Mouse (Mus musculus): Measurements from ENCODE around the gene Def8. TPM values are rescaled to one million over a fixed set of nuclear protein-coding genes. Genes with fewer than 3 reads are reported as not detected.
A peak's percentile ranks its signal among the peaks of the same experiment; 100 is the strongest.

The Def8 gene
- polyA plus RNA-seq, 1 experiment from 2014 or later: 36.4 TPM

- H3K9me3 ChIP-seq: no peaks in the 10 kb centered on the region
- 37% methylated on average over 16 of the region's 16 CpGs for WGBS
- H3K4me1 ChIP-seq: peaks cover 26% of the 10 kb centered on the region
- H3K27me3 ChIP-seq (ENCODE audit: insufficient read depth, poor library complexity, severe bottlenecking): no peaks in the 10 kb centered on the region
- H3K36me3 ChIP-seq: peaks cover 34% of the 10 kb centered on the region
- no peak for DNase-seq (ENCODE audit: low spot score)
- H3K27ac ChIP-seq: peak overlapping the region; percentile 99
- H3K4me3 ChIP-seq: peak overlapping the region; percentile 97
These were observed 55.3 kb downstream of the Def8 start for GRCm38 (mm10) chr8:123478456-123479218.

GRCm38 (mm10) chr8:123482627-123483026 is 59.3 kb downstream of the Def8 start:
- Histone ChIP-seq H3K27me3 (ENCODE audit: insufficient read depth, poor library complexity, severe bottlenecking) (no peaks in the 10 kb centered on the region), H3K36me3 (peaks cover 73% of the 10 kb centered on the region), H3K27ac (no peak overlapping the region), H3K4me3 (no peak overlapping the region), H3K9me3 (no peaks in the 10 kb centered on the region), H3K4me1 (peaks cover 14% of the 10 kb centered on the region)
- WGBS: 84% methylated on average over 7 of the region's 7 CpGs
- no peak for DNase-seq (ENCODE audit: low spot score)

- 92% methylated on average over 15 of the region's 15 CpGs for WGBS
- no peak overlapping the region for H3K27ac ChIP-seq
- no peaks in the 10 kb centered on the region for H3K27me3 ChIP-seq (ENCODE audit: insufficient read depth, poor library complexity, severe bottlenecking)
- peaks cover 98% of the 10 kb centered on the region for H3K36me3 ChIP-seq
- DNase-seq (ENCODE audit: low spot score): no peak
- no peaks in the 10 kb centered on the region for H3K4me1 ChIP-seq
- no peak overlapping the region for H3K4me3 ChIP-seq
- H3K9me3 ChIP-seq: no peaks in the 10 kb centered on the region
These were observed 68.2 kb downstream of the Def8 start for GRCm38 (mm10) chr8:123491280-123492075.

- no peak overlapping the region for H3K27ac ChIP-seq
- H3K9me3 ChIP-seq: no peaks in the 10 kb centered on the region
- 94% methylated on average over 9 of the region's 9 CpGs for WGBS
- H3K27me3 ChIP-seq (ENCODE audit: insufficient read depth, poor library complexity, severe bottlenecking): no peaks in the 10 kb centered on the region
- H3K36me3 ChIP-seq: peaks cover 98% of the 10 kb centered on the region
- no peak overlapping the region for H3K4me3 ChIP-seq
- no peak for DNase-seq (ENCODE audit: low spot score)
- no peaks in the 10 kb centered on the region for H3K4me1 ChIP-seq
These were observed 69.6 kb downstream of the Def8 start for GRCm38 (mm10) chr8:123492898-123493297.

GRCm38 (mm10) chr8:123497699-123498098 is 74.4 kb downstream of the Def8 start:
- H3K9me3 ChIP-seq: no peaks in the 10 kb centered on the region
- no peaks in the 10 kb centered on the region for H3K4me1 ChIP-seq
- H3K27ac ChIP-seq: no peak overlapping the region
- WGBS: 90% methylated on average over 4 of the region's 4 CpGs
- no peak for DNase-seq (ENCODE audit: low spot score)
- no peak overlapping the region for H3K4me3 ChIP-seq
- H3K36me3 ChIP-seq: peaks cover 99% of the 10 kb centered on the region
- no peaks in the 10 kb centered on the region for H3K27me3 ChIP-seq (ENCODE audit: insufficient read depth, poor library complexity, severe bottlenecking)

- 86% methylated on average over 11 of the region's 11 CpGs for WGBS
- Histone ChIP-seq H3K4me1 (no peaks in the 10 kb centered on the region), H3K36me3 (peaks cover 99% of the 10 kb centered on the region), H3K4me3 (no peak overlapping the region), H3K9me3 (0 out of 2 replicates have a peak, but pooled peaks cover 4% of the 10 kb centered on the region), H3K27ac (no peak overlapping the region), H3K27me3 (ENCODE audit: insufficient read depth, poor library complexity, severe bottlenecking) (no peaks in the 10 kb centered on the region)
- DNase-seq (ENCODE audit: low spot score): no peak
These were observed 75.6 kb downstream of the Def8 start for GRCm38 (mm10) chr8:123498963-123499362.

GRCm38 (mm10) chr8:123499556-123499955 is 76.2 kb downstream of the Def8 start:
- peaks cover 99% of the 10 kb centered on the region for H3K36me3 ChIP-seq

GRCm38 (mm10) chr8:123502192-123502591 is 78.9 kb downstream of the Def8 start:
- no peak for DNase-seq (ENCODE audit: low spot score)
- Histone ChIP-seq H3K4me3 (no peak overlapping the region), H3K36me3 (peaks cover 94% of the 10 kb centered on the region), H3K4me1 (no peaks in the 10 kb centered on the region), H3K9me3 (0 out of 2 replicates have a peak, but pooled peaks cover 4% of the 10 kb centered on the region), H3K27me3 (ENCODE audit: insufficient read depth, poor library complexity, severe bottlenecking) (no peaks in the 10 kb centered on the region), H3K27ac (no peak overlapping the region)
- WGBS: 87% methylated on average over 5 of the region's 5 CpGs

More at GRCm38 (mm10) chr8:123499556-123499955, 76.2 kb downstream of the Def8 start:
- no peaks in the 10 kb centered on the region for H3K4me1 ChIP-seq
- DNase-seq (ENCODE audit: low spot score): no peak
- no peak overlapping the region for H3K4me3 ChIP-seq
- H3K27me3 ChIP-seq (ENCODE audit: insufficient read depth, poor library complexity, severe bottlenecking): no peaks in the 10 kb centered on the region
- 0 out of 2 replicates have a peak, but pooled peaks cover 4% of the 10 kb centered on the region for H3K9me3 ChIP-seq
- H3K27ac ChIP-seq: no peak overlapping the region
- WGBS: 96% methylated on average over 11 of the region's 11 CpGs

- 96% methylated on average over 6 of the region's 6 CpGs for WGBS
- no peak overlapping the region for H3K27ac ChIP-seq
- no peak overlapping the region for H3K4me3 ChIP-seq
- DNase-seq (ENCODE audit: low spot score): no peak
- H3K4me1 ChIP-seq: no peaks in the 10 kb centered on the region
- no peaks in the 10 kb centered on the region for H3K27me3 ChIP-seq (ENCODE audit: insufficient read depth, poor library complexity, severe bottlenecking)
- peaks cover 94% of the 10 kb centered on the region for H3K36me3 ChIP-seq
- H3K9me3 ChIP-seq: 0 out of 2 replicates have a peak, but pooled peaks cover 4% of the 10 kb centered on the region
These were observed 80.6 kb downstream of the Def8 start for GRCm38 (mm10) chr8:123503801-123504467.

GRCm38 (mm10) chr8:123504591-123505195 is 81.4 kb downstream of the Def8 start:
- 0 out of 2 replicates have a peak, but pooled peaks cover 4% of the 10 kb centered on the region for H3K9me3 ChIP-seq
- WGBS: 93% methylated on average over 9 of the region's 9 CpGs
- H3K36me3 ChIP-seq: peaks cover 94% of the 10 kb centered on the region

GRCm38 (mm10) chr8:123505267-123505666 is 81.9 kb downstream of the Def8 start:
- H3K27ac ChIP-seq: no peak overlapping the region
- peaks cover 93% of the 10 kb centered on the region for H3K36me3 ChIP-seq
- H3K9me3 ChIP-seq: 0 out of 2 replicates have a peak, but pooled peaks cover 4% of the 10 kb centered on the region
- WGBS: 90% methylated on average over 4 of the region's 4 CpGs
- no peaks in the 10 kb centered on the region for H3K4me1 ChIP-seq
- DNase-seq (ENCODE audit: low spot score): no peak
- H3K27me3 ChIP-seq (ENCODE audit: insufficient read depth, poor library complexity, severe bottlenecking): no peaks in the 10 kb centered on the region
- H3K4me3 ChIP-seq: no peak overlapping the region

More at GRCm38 (mm10) chr8:123504591-123505195, 81.4 kb downstream of the Def8 start:
- H3K4me1 ChIP-seq: no peaks in the 10 kb centered on the region
- H3K27me3 ChIP-seq (ENCODE audit: insufficient read depth, poor library complexity, severe bottlenecking): no peaks in the 10 kb centered on the region
- DNase-seq (ENCODE audit: low spot score): no peak
- no peak overlapping the region for H3K4me3 ChIP-seq
- no peak overlapping the region for H3K27ac ChIP-seq

GRCm38 (mm10) chr8:123505695-123506094 is 82.4 kb downstream of the Def8 start:
- Histone ChIP-seq H3K36me3 (peaks cover 88% of the 10 kb centered on the region), H3K27ac (no peak overlapping the region)

More at GRCm38 (mm10) chr8:123505695-123506094, 82.4 kb downstream of the Def8 start:
- H3K9me3 ChIP-seq: 0 out of 2 replicates have a peak, but pooled peaks cover 4% of the 10 kb centered on the region
- no peak for DNase-seq (ENCODE audit: low spot score)
- no peak overlapping the region for H3K4me3 ChIP-seq
- WGBS: 89% methylated on average over 9 of the region's 9 CpGs
- no peaks in the 10 kb centered on the region for H3K4me1 ChIP-seq
- H3K27me3 ChIP-seq (ENCODE audit: insufficient read depth, poor library complexity, severe bottlenecking): no peaks in the 10 kb centered on the region
